Mouse (Mus musculus) urinary bladder, adult 2 months (tissue): ENCODE measurements around the gene Dpp10. TPM values are rescaled to one million over a fixed set of nuclear protein-coding genes. Genes with fewer than 3 reads are reported as not detected.

Experiments used
- DNase-seq: peaks from one replicate; pipeline ENCODE4 v3.0.0; 2022; ENCODE audit warnings: low spot score
- polyA plus RNA-seq: library from polyadenylated mRNA; depleted of rRNA; stranded (reverse); fragments of >200 nt; gene quantifications from 2 replicates; pipeline ENCODE4 v1.2.3, GENCODE M21; 2012

The Dpp10 gene
- polyA plus RNA-seq, 1 experiment = 0.01 TPM

DNA sequence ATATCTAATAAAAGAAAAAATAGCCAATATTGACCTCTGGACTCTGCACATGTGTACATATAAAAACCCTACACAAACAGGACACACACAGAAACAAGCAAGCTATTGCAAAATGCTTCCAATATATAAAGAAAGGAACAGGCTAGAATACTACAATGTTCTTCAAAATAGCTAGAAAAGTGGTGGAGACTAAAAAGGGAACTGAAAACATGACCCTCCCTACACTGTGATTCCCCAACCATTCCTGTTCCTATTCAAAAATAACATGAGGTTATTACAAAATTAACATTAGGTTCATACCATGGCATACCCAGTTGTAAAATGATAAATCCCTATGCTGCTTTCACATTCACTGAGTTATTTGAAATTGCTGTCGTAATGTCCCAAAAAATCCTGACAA lies 125.8 kb downstream of the Dpp10 start:
- DNase-seq = no peak

DNA sequence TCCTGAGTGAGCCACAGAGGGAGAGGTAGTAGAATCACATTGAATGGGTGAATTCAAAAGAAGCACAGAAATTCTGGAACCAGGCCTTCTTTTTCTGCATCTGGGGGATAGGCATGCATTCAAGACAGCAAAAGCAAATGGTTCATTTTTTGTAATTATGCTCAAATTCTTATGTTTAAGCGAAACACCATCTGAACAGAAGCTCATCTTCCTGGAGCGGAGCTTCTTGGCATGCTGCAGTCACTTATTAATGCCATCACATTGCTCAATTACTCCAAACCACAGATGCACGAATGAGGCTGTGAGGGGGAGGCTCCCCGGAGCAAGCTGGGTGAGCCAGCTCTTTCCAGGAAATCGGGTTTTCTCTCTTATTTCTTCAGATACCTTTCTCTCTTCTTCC lies 142.7 kb downstream of the Dpp10 start:
- DNase-seq = no peak

DNA sequence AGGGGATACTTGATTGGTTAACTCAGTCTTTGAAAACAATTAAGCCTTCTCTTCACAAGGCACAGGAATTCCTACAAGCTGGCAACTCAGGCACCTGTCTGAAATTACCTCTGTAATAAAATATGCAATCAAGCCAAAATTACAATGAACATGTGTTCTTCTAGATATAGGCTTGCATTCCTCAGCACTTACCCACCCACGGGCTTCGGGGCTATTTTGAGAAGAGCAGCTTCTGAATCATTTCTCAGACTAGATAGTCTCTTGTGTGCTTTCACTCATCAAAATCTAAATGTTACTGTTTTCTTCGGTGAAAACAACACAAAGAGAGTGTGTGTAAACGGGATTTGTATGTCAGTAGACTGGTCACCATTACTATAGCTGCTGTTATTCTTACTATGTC lies 144.1 kb downstream of the Dpp10 start:
- DNase-seq = no peak

DNA sequence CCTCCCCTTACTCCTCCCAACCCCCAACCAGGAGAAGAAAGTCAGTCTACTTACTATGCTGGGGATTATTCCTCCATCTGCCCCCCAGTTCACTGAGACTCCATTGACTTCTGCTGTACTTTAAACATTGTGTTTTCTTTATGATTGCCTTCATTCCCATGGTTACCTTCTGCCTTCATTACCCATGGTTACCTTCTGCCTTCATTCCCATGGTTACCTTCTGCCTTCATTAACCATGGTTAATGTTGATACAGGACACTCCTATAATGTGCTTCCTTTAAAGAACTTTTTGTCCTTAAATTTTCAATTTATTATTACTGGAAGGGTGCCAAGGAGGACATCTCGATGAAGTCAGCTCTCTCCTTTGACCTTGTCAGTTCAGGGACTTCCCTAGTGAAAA lies 158.1 kb downstream of the Dpp10 start:
- DNase-seq = no peak

DNA sequence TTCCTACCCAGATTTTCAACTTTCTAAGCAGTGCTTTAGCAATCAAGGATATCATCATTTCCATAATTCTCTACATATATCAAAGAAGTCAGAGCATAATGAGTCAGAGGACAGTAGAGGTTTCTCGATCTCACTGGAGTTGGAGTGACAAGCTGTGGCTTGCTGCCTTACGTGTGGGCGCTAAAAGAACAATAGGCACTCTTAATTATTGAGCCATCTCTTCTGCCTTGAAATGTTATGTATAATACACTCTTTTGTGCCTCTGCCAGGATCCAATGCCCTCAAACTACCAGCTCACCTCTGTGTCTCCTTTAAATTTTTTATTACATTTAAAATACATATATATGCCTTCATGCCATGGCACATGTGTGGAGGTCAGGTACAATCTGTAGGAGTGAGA lies 198.5 kb downstream of the Dpp10 start:
- DNase-seq = no peak

DNA sequence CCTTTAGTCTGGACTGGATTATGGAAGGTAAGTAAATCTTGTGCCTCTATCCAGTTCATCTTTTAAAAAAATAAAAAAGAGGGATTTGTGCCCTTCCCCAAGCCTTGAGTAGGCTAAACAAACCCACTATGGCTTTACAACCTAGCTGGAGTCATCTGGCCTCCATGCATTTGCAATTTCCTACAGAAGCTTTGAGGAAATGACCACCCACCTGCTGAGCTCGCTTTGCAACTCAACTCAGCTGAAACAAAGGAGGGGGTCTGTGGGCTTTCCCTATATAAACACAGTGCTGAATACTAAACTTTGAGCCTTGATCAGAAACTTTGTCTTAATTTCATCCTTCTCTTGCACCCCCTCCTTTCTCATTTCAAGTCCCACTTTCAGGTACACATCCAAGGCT lies 244.2 kb downstream of the Dpp10 start:
- DNase-seq = no peak

DNA sequence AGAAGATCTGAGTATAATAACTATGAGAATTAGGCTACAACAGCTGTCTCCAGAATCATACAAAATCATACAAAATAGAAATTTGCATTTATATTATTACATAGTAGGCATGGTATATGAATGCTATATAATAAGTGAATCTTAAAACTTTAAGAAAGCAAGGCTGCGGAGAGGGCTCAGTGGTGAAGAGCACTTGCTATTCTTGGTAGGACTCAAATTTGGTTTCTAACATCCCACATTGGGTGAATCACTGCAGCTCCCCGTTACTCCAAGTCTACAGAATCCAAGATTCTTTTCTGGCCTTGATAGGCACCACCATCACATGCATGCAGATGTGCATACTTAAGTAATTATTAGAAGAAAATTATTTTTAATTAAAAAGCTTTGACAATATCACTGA lies 279.8 kb downstream of the Dpp10 start:
- DNase-seq = no peak

DNA sequence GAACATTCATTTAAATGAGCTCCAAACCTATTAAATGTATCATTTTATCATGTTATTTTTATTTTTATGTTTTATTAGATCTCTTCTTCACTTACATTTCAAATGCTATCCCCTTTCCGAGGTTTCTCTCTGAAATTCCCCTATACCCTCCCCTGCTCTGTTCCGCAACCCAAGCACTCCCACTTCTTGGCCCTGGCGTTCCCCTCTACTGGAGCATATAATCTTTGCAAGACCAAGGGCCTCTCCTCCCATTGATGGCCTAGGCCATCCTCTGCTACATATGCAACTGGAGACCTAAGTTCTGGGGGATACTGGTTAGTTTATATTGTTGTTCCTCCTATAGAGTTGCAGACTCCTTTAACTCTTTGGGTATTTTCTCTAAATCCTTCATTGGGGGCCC lies 283.1 kb downstream of the Dpp10 start:
- DNase-seq = no peak

DNA sequence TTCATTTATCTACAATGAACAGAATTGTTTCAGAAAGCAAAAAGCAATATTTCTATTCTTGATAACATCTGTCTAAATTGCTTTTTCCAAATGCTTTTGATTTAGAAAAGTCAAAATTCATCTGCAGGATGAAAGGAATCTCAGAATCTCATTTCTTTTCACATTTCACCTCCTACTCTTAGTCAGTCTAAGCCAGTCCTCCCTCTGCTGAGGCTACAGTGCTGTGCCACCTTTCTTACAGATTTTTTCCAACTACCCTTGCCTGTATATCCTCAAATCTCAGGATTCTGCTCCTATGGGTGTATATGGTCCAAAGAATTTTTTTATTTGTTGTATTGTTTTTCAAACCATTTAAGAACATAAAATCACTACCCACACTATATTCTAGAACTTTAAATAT lies 289.3 kb downstream of the Dpp10 start:
- DNase-seq = no peak

DNA sequence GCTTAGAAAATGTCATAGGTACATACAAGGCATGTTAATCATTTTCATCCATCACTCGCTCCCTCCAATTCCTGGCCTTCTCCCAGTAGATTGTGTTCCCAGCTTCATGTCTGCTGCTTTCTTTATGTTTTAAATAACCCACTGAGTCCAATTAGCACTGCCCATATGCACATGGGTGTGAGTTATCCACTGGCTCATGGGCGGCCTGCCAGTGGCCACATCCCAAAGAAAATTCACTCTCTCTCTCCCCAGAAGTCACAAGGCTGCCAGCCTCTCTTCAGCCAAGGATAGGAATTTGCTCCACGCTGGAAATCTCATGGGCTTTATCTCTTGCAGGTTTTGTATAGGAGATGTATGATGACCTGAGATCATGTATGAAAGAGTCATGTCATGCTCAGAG lies 338.1 kb downstream of the Dpp10 start:
- no peak for DNase-seq

DNA sequence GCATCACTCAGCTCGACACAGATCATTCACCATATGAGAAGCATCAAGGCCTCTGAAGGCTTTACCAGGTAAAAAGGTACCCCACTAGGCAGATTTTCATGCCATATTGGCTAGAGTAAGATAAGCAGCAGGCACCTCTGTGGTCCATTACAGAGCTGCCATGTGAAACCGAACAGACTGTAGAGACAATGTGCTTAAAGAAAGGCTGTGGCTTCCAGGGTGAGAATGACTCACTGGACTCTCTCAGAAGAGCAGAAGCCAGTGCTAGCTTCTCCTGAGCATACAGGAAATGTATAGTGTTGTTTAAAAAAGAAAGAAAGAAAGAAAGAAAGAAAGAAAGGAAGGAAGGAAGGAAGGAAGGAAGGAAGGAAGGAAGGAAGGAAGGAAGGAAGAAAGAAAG lies 386.9 kb downstream of the Dpp10 start:
- no peak for DNase-seq

DNA sequence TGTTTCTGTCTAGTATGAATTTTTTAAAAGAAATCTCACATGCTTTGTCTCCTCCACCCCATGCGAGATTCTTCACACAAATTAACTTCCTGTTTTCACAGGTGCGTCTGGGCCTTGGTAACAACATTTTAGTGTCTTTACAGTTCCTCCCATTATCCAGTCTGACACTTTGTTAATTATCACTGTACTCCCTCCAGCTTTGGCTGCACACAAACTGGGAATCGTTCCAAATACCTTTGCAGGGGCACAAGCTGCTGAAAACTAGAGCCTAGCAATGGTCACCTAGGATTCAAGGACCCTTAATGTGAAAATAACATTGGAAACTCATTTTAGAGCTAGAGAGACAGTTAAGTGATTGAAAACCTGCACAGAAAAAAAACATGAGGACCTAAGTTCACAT lies 388.8 kb downstream of the Dpp10 start:
- no peak for DNase-seq

DNA sequence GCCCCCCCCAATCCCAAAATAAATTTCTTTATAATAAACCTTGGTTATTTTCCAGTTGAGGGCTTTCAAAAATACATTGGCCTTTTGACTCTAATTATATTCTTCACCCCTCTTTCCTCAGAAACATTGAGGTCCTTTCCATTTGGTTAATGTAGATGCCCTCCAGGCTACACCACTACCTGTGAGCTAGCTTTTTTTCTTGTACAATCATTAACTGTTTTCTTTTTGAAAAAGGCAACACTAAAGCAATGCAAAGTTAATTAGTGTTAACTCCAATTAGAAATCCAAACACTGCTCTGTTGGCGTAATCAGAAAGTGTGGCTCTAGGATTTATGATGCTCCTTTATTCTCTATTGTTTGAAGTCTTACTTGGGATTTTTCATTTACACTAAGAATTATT lies 407.5 kb downstream of the Dpp10 start:
- no peak for DNase-seq

DNA sequence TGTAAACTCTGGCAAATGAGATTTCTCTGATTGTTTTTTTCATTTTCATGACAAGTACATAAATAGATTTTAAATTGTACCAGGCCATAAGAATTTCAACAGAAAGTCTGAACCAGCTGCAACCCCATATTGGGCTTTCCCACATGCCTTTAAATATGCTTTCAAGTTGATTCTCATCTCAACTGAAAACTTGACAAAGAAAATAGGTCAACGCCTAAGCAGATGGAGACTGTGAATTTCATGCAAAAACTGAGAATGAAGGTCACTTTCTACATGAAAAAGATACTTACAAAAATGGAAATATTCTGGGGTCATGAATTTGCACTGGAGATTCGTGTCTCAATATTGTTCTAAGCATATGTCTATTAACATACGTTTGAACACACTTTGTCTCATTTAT lies 417.1 kb downstream of the Dpp10 start:
- DNase-seq = no peak

DNA sequence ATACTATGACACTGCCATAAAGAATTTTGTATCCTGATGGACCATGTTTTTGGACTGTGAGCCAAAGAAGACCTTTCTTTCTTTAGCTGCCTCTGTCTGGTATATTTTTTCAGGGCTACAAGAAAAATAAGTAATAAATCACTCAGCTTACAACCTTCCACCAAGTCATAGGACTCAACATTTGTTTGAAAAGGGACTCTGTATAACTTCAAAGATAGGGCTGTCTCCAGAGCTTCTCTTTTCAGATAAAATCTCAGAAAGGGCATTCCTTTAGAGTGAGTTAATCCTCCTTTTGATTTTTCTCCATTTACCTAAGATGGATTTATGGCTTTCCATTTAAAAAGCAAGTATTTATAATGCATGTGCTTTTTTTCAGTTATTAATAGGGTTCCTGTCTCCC lies 460.5 kb downstream of the Dpp10 start:
- DNase-seq = no peak

DNA sequence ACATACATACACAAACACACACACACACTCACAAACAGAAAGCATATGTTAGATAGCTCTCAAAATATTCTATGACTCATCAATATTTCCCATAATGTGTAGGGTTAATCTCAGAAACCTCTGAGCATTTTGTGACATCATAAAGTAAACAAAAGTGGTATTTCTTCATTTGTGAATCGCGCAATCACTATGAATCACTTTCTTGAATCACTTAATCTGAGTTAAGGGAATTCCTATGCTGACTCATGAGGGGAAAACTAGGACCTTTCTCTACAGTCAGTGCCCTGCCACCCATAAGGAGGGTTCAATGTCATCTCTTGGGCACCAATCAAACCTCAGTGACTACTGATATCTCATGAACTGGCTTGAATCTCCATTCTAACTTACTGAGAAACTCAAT lies 465.2 kb downstream of the Dpp10 start:
- DNase-seq = no peak

DNA sequence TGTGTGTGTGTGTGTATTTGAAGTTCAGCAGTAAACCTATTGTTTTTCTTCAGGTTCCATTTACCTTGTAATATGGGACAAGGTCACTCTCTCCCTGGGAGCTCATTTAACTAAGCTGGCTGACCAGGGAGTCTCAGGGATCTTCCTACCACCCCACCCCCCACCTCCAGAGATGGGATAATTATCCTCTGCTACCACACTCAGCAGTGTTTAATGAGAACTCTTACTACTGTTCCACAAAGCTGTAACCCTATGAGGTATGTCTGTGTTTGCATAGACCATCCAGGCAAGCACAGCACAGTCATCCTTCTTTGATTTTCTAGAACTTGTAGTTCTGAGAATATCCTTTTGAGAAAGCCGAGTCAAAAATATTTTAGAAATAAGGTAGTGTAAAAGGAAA lies 471.6 kb downstream of the Dpp10 start:
- DNase-seq = no peak

DNA sequence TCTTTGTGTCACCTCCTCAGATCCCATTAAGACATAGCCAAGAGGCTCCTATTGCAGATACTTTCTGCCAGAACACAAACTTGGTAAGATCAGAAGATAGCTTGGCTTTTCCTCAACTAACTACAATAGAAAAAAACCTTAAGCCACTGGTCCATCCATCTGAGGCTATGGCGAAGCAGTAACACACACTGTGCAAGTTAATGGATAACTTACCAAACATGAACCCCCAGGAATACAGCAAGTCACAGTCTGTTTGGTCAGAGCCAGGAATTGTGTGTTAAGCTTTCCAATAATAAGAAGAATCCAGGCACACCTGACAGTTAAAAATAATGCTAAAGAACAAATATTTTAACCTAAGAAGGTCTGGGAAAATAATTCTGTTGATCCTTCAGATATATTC lies 502.9 kb downstream of the Dpp10 start:
- DNase-seq = no peak

DNA sequence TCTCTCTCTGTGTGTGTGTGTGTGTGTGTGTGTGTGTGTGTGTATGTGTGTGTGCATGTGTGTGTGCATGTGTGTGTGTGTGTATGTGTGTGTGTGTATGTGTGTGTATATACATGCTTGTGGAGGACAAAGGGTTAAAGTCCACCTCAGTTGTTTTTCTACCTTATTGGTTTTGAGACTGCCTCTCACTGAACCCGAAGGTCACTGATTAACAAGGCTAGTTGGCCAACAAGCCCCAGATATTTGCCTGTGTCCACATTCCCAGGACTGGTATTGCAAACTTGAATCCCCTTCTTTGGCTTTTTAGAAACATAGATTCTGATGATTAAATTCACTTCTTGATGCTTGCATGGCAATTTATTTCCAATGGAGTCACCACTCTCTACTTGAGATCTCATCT lies 577.6 kb downstream of the Dpp10 start:
- no peak for DNase-seq

DNA sequence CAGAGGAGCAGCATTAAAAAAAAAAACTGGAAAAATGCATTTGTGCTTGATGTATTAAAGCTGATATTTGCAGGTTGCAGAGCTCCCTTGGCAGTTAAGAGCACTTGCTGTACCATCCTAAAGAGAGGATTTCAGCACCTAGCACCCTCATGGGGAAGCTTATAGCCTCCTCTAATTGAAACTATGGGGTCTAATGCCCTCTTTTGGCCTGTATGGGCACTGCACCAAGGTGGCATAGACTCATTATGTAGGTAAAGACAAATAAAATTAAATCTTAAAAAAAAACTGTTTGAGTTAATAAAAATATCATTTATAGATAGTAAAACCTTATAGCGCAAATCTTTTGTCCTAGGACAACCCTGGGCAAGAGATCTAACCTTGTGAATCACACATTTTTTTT lies 631.2 kb downstream of the Dpp10 start:
- DNase-seq = no peak

DNA sequence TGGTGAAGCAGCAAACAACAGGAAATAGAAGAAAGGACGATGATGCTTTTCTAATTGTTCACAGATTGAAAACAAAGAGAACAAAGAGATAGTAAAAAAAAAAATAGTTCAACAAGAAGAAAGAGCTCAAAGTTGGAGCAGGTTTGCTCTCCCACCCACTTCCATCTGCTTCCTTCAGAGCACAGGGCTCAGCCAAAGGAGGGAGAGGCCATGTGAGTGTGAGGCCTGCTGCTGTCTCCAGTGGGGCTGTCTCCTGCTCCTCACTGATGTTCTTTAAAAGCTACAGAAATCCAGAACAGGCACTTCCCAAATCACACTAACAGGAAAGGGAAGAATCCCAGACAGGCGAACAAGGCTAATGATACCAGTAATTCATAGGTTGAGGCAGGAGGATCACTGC lies 694.1 kb downstream of the Dpp10 start:
- no peak for DNase-seq

DNA sequence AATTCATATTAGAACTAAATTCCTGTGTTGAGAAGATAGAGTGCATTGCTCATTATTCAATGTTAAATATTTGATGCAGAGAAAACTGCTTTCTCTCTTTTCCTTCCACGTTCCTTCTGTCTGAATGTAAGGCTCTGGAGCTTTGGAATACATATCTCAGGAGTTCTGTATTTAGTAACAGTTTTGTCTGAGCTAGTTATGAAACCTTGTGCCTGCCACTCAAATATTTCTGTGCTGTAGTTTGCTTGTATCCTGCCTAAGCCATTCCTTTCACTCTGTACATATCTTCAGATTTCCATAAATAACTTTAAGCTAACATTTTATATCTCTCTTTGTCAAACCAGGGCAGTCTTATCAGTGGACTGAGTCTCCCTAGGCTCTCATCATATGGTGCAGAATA lies 707.5 kb downstream of the Dpp10 start:
- DNase-seq = no peak

DNA sequence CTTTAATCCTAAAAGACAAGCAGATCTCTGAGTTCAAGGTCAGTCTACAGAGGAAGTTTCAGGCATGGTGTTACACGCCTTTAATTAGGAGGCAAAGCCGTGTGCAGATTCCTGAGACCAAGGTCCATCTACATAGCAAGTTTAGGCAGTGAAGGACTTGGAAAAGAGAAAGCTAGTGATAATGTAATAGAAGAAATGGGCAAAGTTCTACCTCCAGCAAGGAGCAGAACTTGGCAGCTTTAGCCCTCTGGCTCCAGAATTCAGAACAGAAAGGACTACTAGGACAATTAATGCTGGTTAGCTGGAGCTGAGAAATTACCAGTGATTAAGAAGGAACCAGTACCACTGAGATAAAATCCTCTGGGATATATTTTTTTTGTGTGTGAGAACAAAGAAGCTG lies 728.5 kb downstream of the Dpp10 start:
- DNase-seq = no peak
